Mouse (Mus musculus) cerebellum, adult 9-10 months (tissue): ENCODE results near the gene Qrich2.
A peak's percentile ranks its signal among the peaks of the same experiment; 100 is the strongest.
"Not testable (repeated sequence)": the region's sequence is repeated elsewhere in the genome, so short reads cannot be mapped to it uniquely, and the experiment has no call there.

Experiments
- DNase-seq: peaks from one replicate; pipeline ENCODE4 v3.0.0; 2022

Gene Qrich2

DNA sequence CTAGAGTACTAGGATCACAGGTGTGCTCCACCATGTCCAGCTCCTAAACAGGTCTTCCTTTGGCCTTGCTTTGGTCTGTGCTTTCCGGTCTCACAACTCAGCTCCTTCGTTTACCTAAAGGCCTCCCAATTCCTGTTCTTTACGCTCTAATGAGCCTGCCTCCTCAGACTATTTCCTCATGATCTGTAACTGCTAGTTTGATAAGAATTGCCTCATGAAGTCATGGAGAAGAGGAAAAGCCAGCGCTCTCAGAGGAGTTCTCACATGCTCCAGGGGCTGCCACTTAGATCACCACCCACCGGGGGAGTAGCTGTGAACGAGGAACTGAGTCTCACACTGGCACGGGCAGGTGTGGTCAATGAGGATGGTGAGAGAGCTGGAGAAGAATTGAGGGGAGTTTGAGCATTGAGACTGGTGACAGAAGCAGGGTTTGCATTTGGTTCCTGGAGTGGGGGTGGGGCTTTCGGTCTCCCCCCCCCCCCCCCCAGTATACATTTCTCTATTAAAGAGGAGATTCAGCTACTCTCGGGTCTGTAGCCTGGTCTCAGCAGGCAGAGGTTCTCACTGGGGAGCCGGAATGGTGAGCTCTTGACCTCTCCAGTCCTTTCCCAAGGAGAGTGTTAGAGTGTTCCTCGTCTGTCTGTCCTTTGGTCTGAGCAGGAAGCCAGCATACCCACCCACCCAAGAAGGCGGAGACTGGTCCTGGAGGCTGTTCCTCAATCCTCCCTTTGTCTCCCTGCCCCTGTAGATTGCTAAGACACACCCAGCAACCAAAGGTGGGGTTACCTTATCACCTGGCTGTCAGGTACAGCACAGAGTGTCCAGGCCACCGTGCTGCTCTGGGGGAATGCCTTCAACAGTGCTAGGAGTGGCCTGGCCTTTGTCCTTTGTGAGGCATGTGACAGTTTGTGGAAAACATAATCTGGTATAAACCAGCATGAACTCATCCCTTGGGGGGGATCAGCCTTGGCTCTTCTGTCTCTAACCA lies 36.9 kb downstream of the Qrich2 start:
- DNase-seq: no peak

DNA sequence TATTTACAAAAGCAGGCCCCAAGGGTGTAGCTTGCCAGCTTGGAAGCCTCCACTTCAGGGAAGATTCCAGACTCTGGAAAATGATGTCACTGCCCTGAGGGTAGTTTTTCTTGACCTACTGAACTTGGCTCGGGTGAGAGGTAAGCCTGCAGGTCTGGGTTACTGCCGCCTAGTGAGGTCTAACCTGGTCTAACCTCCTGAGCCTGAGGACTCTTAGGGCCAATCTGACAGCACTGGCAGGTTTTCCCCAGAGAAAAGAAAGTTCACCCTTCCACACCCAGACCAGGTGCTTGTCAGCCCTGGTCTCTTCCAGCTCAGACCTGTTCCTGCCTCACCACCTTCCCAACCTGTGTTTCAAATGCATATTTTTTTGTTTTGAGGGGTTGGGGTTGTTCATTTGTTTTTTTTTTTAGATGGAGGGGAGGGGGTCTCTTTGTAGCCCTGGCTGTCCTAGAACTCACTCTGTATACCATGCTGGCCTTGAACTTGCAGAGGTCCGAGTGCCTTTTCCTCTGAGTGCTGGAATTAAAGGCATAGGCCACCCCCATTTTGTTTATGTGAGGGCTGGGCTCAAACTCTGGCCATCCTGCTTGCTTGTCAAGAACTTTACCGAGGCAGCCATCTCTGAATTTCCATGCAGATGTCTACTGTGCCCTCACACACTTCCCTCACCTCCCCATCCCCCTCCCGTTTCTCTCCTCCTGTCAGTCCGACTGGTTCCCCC lies 39.0 kb downstream of the Qrich2 start:
- no peak for DNase-seq

GRCm38 (mm10) chr11:116426328-116426727 lies 39.7 kb downstream of the Qrich2 start:
- not testable (repeated sequence) for DNase-seq

GRCm38 (mm10) chr11:116424621-116425407 lies 41.2 kb downstream of the Qrich2 start:
- no peak for DNase-seq

DNA sequence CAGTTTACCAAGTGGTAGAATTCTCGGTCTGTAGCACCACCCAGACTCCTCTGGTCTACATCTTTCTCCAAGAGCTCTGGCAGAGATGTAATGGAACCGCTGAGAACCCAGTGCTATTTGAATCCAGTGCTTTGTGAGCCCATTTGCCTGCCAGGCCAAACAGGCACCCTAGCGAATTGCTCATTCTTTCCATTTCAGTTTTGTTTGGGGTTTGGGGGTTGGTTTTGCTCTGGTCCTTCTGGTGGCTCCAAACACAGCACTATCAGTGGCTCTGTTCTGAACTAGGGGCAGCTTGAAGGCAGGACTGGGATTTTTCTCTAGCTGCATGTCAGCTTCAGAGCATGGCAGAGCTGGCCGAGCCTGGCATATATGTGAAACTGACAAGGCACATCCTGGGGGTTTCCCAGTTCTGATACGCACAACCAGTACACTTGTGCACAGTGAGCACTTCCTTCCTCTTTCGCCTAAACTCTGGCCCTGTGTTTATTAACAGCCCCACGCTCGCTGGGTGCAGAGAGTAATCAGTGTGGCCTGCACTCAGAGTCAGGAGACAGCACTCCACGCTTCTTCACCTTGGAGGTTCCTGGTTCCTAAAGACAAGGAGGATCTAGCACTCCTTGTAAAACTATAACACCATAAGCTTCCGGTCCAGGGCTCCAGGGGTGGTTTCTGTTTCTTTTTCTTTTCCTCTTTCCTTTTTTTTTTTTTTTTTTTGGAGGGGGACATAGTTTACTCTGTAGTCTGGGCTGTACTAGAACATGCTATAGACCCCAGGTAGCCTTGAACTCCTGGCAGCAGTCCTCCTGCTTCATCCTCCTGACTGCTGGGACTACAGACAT lies 42.0 kb downstream of the Qrich2 start:
- no peak for DNase-seq

GRCm38 (mm10) chr11:116423214-116423613 lies 42.8 kb downstream of the Qrich2 start:
- no peak for DNase-seq

GRCm38 (mm10) chr11:116422562-116422961 lies 43.5 kb downstream of the Qrich2 start:
- DNase-seq: no peak

DNA sequence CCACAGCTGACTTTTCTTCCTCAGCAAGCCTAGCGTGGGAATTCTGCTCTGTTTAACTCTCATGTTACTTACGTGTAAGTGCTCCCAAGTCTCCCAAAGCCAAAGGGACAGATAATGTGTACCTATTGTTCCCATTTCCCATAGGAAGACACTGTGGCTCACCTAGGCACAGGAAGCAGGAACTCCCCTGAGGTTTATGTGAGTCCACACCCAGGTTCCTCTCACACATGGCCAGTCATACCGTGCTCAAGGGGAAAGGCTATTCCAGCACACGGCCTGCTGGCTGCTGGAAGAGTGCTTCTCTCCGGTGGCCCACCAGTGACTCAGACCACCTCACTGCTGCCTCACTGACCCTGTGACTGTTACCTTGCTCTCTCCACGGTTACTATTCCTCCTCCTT lies 44.9 kb downstream of the Qrich2 start:
- DNase-seq: no peak

DNA sequence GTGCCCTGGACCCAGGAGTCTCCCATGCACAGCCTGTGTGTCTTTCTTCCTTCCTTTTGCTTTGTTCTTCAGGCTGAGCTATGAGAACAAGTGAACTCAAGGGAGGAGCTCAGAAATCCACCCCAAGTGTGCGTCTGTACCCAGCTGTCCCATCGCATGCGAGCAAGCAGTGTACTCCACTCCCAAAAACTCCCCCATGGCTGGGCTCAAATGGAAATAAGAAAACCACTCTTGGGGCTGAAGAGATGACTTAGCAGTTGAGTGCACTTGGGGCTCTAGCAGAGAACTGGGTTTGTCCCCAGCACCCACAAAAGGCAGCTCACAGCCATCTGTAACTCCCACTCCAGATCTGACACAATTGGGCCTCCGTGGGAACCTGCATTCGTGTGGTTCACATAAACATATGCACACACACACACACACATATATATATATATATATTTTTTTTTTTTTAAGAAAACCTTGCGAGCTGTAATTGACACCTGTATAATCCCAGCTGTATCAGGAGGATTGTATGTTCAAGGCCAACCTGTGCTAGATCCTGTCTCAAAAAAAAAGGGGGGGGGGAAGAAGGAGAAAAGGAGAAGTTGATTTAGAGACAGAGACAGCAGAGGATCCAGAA lies 47.1 kb downstream of the Qrich2 start:
- DNase-seq: no peak

- DNase-seq: no peak
Measured at GRCm38 (mm10) chr11:116418194-116418840, 47.7 kb downstream of the Qrich2 start.

DNA sequence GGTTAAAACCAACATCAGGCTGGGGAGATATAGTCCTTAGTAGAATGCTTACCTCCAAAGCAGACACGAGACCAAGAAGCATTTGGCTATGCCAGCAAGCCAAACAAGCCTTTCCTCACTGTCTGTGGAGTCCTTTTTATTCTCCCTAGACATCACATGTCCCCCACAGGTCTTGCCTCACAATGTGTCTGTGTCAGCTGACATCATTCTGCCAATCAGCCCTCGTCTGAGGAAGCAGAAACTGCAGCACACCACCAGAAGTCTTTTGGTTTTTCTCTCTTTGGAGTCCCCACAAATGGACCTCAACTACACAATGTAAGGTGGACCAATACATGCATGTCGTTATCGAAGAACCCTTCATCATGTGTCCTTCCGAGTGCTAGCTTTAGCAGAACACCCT lies 49.0 kb downstream of the Qrich2 start:
- DNase-seq: no peak

- DNase-seq: no peak
Measured at GRCm38 (mm10) chr11:116416196-116416943, 49.7 kb downstream of the Qrich2 start.

DNA sequence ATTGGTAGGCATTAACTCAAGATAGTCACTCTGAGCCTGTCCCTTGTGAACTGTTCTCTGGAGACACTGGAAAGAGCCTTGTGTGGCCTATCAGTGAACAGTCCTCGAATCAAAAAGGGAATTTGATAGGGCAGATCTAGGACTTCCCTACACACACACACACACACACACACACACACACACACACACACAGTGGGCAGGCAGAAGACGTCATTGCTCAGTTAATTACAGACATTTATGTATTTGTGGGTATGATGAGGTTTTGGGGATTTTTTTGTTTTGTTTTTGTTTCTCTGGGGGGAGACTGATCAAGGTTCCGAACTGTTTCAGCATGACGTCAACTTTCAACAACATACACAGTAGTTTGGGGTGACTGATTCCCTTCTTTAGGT lies 52.4 kb downstream of the Qrich2 start:
- no peak for DNase-seq

GRCm38 (mm10) chr11:116412904-116413630 lies 53.0 kb downstream of the Qrich2 start, which contains the start of gene Rnf157:
Rnf157 (minus strand) TSS chr11:116413032.
- DNase-seq: peak; percentile 74

DNA sequence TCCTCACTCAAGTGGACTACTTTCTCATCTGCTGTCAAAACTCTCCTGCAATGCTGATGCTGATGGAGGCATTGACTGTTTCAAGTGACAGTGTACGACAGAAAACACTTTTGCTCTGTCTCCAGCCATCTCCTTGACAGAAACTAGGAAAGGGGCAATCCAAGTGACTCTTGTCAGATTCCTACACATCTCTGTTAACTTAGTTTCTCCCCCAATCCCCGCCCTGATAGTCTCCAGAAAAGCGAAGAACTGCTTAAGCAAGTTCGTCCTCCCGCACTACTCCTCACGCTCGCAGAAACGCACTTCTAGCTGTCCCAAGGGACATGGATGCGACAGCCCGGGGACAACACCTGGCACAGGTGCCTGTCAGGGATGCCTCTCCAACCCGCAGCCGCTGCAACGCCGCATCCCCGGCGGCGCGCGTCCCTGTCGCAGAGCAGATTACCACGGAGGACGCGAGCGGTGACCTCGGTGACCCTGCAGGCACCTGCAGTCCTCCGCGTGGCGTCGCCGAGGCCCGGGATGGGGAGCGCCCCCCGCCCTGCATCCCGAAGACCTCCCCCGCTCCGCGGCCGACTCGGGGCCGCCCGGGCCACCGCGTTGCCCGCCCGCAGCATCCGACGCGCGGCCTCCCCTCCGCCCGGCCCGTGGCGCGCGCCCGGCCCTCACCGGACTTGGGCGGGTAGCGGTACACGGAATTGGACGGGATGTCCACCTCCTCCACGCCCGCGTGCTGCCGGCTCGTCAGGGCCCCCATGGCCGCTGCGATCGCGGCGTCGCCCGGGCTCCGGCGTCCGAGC lies 53.8 kb downstream of the Qrich2 start:
- DNase-seq: peak; percentile 27

DNA sequence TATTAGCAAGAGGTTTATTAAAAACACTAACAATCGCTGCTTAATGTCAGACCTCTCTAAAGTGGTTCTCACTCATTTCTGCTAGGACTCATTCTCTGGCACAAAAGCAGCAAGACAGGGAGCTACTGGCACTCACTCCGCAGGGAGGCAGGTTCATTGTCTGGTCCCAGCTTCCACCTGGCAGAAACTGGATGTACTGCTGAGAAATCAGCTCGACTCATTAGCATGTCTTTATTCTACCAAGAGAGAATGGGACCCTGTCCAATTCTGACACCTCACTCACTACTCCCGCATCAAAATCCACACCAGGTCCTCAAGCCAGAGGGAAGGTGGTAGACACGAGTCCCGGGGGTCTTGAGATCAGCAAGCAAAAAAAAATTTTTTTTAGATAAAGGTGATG lies 54.5 kb downstream of the Qrich2 start:
- peak; percentile 81 for DNase-seq

DNA sequence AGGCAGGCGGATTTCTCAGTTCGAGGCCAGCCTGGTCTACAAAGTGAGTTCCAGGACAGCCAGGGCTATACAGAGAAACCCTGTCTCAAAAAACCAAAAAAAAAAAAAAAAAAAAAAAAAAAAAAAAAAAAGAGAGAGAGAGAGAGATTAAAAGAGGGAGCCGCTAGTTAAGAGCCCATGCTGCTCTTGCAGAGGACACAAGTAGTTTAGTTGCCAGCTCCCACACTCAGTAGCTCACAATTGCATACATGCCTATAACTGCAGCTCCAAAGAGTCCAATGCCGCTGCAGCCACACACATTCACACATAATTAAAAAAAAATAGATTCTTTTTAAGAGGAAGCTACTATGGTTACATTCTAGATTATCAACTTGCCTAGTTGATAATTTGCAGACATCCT lies 55.6 kb downstream of the Qrich2 start:
- DNase-seq: not testable (repeated sequence)

- DNase-seq: no peak
Measured at GRCm38 (mm10) chr11:116409008-116409407, 57.0 kb downstream of the Qrich2 start.
